Mouse (Mus musculus) left cerebral cortex, postnatal 14 days (tissue): ENCODE results near the gene Tfip11. TPM values are rescaled to one million over a fixed set of nuclear protein-coding genes. Genes with fewer than 3 reads are reported as not detected.
A peak's percentile ranks its signal among the peaks of the same experiment; 100 is the strongest.
"Not testable (repeated sequence)": the region's sequence is repeated elsewhere in the genome, so short reads cannot be mapped to it uniquely, and the experiment has no call there.

Source experiments
- DNase-seq, 2 experiments: peaks; one replicate each; pipeline ENCODE4 v3.0.0; 2021 to 2022; ENCODE audit warnings: low spot score in 2 of 2, mixed read lengths in 1 of 2
- intact Hi-C: fragments of 180-260 bp; cut with DNase I; formaldehyde crosslinking; loops from one replicate; pipeline ENCODE4 v1.15.1; 2025
- total RNA-seq, 2 experiments: library from RNA; stranded (reverse); gene quantifications; 2 replicates each; pipeline ENCODE4 v1.2.3; 2021

Gene Tfip11
- total RNA-seq, 2 experiments from 2014 or later, result 37.1 to 37.9 TPM

GRCm38 (mm10) chr5:112313222-112313885, 12.8 kb upstream of the Tfip11 start:
- intact Hi-C loops, result no loop called here
- DNase-seq, result no peak

GRCm38 (mm10) chr5:112316468-112316867, 9.7 kb upstream of the Tfip11 start:
- intact Hi-C loops, result no loop called here
- DNase-seq, result no peak

- no peak for DNase-seq
- intact Hi-C loops, result no loop called here
Measured at GRCm38 (mm10) chr5:112317328-112317727, 8.8 kb upstream of the Tfip11 start.

GRCm38 (mm10) chr5:112319343-112319742, 6.8 kb upstream of the Tfip11 start:
- intact Hi-C loops, DNase-seq: not testable (repeated sequence)

DNA sequence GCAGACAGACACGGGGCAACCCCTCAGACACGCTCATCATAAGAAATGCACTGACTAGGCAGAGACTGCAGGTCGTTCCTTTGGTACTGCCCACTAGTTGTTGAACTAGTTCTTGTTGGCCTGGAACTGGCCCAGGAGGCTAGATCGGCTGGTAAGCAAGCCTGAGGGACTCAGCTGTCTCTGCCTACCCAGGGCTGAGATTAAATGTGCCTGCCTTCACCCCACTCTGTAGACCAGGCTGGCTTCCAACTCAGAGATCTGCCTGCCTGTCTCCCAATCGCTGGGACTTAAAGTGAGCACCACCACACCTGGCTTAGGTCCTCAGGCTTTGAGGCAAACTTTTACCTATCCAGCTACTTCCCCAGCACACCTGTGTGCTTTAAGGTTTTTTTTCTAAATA, 5.8 kb upstream of the Tfip11 start:
- intact Hi-C loops, result no loop called here
- DNase-seq, result no peak

GRCm38 (mm10) chr5:112320936-112321335, 5.2 kb upstream of the Tfip11 start:
- DNase-seq, result peak; percentile 81 to 95
- intact Hi-C loops, result no loop called here

- intact Hi-C loops, result no loop called here
- no peak for DNase-seq
Measured at GRCm38 (mm10) chr5:112321376-112321775, 4.8 kb upstream of the Tfip11 start.

GRCm38 (mm10) chr5:112323246-112323645, 2.9 kb upstream of the Tfip11 start:
- DNase-seq, result no peak
- intact Hi-C loops, result no loop called here

DNA sequence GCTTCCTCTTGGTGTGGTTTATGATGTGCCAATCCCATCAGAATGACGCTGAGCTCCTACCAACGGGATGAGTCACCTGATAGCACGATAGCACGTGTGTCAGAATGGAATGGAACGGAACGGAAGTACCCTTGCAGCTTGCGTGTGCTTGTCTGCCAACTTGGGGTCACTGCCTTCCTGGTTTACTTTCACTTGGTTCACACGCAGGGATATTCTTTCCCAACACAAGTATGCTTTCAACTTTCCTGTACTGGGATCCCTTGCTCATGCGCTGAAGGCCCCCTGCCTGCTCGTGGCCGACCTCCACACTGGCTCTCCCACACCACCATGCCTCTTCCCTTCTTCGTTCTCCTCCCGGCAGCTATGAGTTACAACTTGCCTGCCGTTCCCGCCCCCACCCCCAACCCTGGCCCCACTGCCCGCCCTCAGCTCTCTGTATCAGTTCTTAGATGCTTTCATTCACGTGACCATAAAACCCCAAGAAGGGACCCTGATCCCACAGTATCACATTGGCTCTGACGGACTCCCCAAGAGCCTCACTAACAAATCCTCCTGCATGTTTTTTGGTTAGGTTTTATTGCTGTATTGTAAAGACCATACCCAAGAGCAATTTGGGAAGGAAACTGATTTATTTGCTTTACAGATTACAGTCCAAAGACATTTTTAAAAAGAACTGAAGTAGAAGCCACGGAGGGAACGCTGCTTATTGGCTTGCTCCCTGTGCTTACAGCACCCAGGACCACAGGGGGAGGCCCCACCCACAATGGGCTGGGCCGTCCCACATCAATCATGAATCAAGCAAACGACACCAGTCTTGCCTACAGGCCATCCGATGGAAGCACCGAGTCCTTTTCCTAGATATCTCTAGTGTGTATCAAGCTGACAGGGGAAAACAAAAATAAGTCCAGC, 1.3 kb upstream of the Tfip11 start:
- DNase-seq, result no peak
- intact Hi-C loops, result loop anchor here (5.0 kb wide), 1 partner anchor 48 kb away; the partner anchor contains the start of gene Tpst2

GRCm38 (mm10) chr5:112326446-112327009, 370 bp downstream of the Tfip11 start:
- no peak for DNase-seq
- intact Hi-C loops, result loop anchor here (1.0 to 5.0 kb wide), 2 partner anchors 16 to 49 kb away; partner anchors contain the start of gene Tpst2

DNA sequence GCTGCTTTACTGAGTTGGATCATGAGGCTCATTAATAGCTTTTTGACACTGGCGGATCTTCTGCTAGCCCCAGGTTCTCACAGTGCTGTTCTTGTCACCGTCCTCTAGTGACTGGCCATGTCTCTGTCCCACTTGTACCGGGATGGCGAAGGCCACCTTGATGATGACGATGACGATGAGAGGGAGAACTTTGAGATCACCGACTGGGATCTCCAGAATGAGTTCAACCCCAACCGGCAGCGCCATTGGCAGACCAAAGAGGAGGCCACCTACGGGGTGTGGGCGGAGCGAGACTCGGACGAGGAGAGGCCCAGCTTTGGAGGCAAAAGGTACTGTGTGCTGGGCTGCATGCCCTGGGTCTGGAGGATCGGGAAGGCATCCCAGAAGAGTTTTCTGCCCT, 1.7 kb downstream of the Tfip11 start:
- DNase-seq, result no peak
- intact Hi-C loops, result loop anchor here (5.0 kb wide), 1 partner anchor 51 kb away; the partner anchor contains the start of gene Tpst2

- no peak for DNase-seq
- intact Hi-C loops, result loop anchor here (5.0 kb wide), 1 partner anchor 53 kb away; the partner anchor contains the start of gene Tpst2
Measured at GRCm38 (mm10) chr5:112329805-112330564, 3.8 kb downstream of the Tfip11 start.

DNA sequence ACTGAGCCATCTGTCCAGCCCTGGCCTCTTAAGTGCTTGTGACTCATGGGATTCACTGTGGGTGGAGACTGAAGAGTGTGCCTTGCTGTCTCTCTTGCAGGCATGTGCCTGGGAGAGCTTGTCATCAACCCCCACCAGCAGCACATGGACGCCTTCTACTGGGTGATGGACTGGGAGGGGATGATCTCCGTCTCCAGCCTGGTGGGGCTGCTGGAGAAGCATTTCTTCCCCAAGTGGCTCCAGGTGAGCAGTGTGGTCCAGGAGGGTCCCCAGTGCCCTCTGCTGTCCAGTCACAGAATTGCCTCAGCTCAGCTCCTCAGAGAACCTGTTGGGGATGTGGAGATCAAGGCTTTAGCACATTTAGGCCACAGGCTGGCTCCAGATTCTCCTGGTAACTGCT, 9.3 kb downstream of the Tfip11 start:
- peak; percentile 58 to 63 for DNase-seq
- intact Hi-C loops, result loop anchor here (2.0 kb wide), 1 partner anchor 95 kb away; no protein-coding TSS in a partner anchor

- DNase-seq, result no peak
- intact Hi-C loops, result no loop called here
Measured at GRCm38 (mm10) chr5:112337004-112337403, 10.8 kb downstream of the Tfip11 start.

DNA sequence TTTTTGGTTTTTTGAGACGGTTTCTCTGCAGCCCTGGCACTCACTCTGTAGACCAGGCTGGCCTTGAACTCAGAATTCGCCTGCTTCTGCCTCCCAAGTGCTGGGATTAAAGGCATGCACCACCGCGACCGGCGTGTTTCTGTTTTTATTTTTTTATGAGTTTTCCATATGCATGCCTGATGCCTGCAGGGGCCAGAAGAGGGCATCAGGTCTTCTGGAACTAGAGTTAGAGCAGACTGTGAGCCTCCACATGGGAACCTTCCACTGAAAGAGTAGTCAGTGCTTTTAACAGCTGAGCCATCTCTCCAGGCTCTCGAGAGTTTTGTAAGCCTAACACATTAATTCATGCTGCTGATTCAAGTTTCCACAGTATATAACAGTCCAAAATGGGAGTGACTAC, 13.1 kb downstream of the Tfip11 start:
- intact Hi-C loops, result no loop called here
- no peak for DNase-seq

- intact Hi-C loops, result loop anchor here (1.0 to 5.0 kb wide), 2 partner anchors 16 to 85 kb away; partner anchors contain the start of gene Tfip11
- DNase-seq, result peak; percentile 81 to 93
Measured at GRCm38 (mm10) chr5:112342463-112343204, 16.5 kb downstream of the Tfip11 start, which contains the start of the genes Srrd and Hps4. TSS of gene Srrd (minus strand) at chr5:112343040. TSS of gene Hps4 (plus strand) at chr5:112343083.

DNA sequence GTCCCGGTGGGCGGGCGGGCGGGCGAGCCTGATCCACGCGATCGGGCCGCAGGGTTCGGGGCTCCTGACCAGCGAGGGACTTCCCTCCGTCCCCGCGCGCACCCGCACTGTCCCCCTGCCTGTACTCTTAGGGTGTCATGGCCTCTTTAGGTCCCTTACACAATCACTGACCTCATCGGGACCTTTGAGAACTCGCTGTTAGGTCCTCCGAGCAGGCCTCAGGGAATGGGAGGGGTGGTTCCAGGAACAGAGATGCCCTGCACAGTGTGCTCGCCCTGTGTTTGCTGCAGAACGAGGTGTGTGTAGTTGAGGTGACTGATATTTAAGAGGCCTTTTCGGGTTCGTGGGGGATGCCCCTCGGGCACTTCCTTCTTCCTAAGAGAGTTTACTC, 17.0 kb downstream of the Tfip11 start:
- DNase-seq, result no peak
- intact Hi-C loops, result loop anchor here (5.0 kb wide), 1 partner anchor 84 kb away; no protein-coding TSS in a partner anchor
